Mouse (Mus musculus) ES-Bruce4 (cell line): ENCODE measurements around the gene Sppl2a. TPM values are rescaled to one million over a fixed set of nuclear protein-coding genes. Genes with fewer than 3 reads are reported as not detected.
"Not testable (repeated sequence)": the region's sequence is repeated elsewhere in the genome, so short reads cannot be mapped to it uniquely, and the experiment has no call there.

Source experiments
- H3K27ac ChIP-seq: 2 replicates; pipeline ENCODE4 v1.5.1; 2012; ENCODE audit warnings: low read length, inconsistent platforms; ENCODE audit not compliant: insufficient read depth
- H3K27me3 ChIP-seq: 2 replicates; pipeline ENCODE4 v1.6.1; 2012; ENCODE audit warnings: mild to moderate bottlenecking, low read length, inconsistent platforms; ENCODE audit not compliant: control insufficient read depth, poor library complexity, insufficient read depth, severe bottlenecking
- H3K36me3 ChIP-seq: 2 replicates; pipeline ENCODE4 v1.6.1; 2012; ENCODE audit warnings: inconsistent platforms, mild to moderate bottlenecking, low read length, moderate library complexity; ENCODE audit not compliant: control insufficient read depth, poor library complexity, insufficient read depth, severe bottlenecking
- H3K4me1 ChIP-seq: one replicate; pipeline ENCODE4 v1.8.1; 2011; ENCODE audit warnings: low read length; ENCODE audit not compliant: control insufficient read depth, insufficient read depth
- H3K4me3 ChIP-seq: 2 replicates; pipeline ENCODE4 v1.5.1; 2011; ENCODE audit warnings: low read depth, mild to moderate bottlenecking, low read length
- H3K9ac ChIP-seq: 2 replicates; pipeline ENCODE4 v1.6.1; 2012; ENCODE audit warnings: low read depth, mild to moderate bottlenecking, inconsistent platforms; ENCODE audit not compliant: poor library complexity, severe bottlenecking
- H3K9me3 ChIP-seq: replicated peaks from 2 replicates; pipeline ENCODE4 v1.6.1; 2012; ENCODE audit warnings: mild to moderate bottlenecking, low read length, inconsistent platforms; ENCODE audit not compliant: control insufficient read depth, poor library complexity, insufficient read depth, severe bottlenecking
- CTCF ChIP-seq: IDR thresholded peaks from one replicate; pipeline ENCODE4 v1.8.1; 2011; ENCODE audit warnings: low read depth, low read length
- EP300 ChIP-seq: IDR thresholded peaks from 2 replicates; pipeline ENCODE4 v1.6.1; 2011; ENCODE audit warnings: low read depth, low read length; ENCODE audit not compliant: insufficient read depth
- POLR2A ChIP-seq: IDR thresholded peaks from one replicate; pipeline ENCODE4 v1.8.1; 2011; ENCODE audit warnings: low read length; ENCODE audit not compliant: insufficient read depth
- polyA plus RNA-seq: library from polyadenylated mRNA; stranded (reverse); fragments of >200 nt; gene quantifications from 2 replicates; pipeline ENCODE4 v1.2.4, GENCODE M21; 2011; ENCODE audit warnings: low read depth; ENCODE audit not compliant: missing spikeins, insufficient read depth, insufficient read length

The Sppl2a gene
- polyA plus RNA-seq, 1 experiment: 18.9 TPM

DNA sequence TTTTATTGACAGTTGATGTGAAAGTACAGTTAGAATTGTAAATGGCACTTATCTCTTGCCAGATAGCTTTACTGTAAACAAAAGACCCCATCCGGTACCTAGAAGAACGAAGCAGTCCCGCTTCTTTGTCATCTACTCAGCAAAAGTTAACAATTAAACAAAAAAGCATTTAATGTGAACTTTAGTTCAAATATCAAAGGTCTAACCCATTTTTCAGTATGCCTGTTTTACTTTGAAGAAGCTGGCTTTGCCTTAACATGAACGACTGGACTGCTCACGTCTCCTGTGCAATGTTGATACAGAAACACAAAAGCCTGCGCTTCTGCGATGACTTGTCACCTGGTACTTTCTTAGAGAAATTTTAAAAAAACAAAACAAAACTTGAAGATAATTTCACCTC lies 40.7 kb downstream of the Sppl2a start:
- Histone ChIP-seq H3K9ac (no peak overlapping the region), H3K27me3 (no peaks in the 10 kb centered on the region), H3K9me3 (no peaks in the 10 kb centered on the region), H3K36me3 (no peaks in the 10 kb centered on the region), H3K4me1 (no peaks in the 10 kb centered on the region), H3K4me3 (no peak overlapping the region), H3K27ac (no peak overlapping the region)
- TF ChIP-seq EP300 (no peak), CTCF (no peak), POLR2A (no peak)

- Histone ChIP-seq H3K27me3 (no peaks in the 10 kb centered on the region), H3K36me3 (no peaks in the 10 kb centered on the region), H3K4me1 (no peaks in the 10 kb centered on the region), H3K4me3 (no peak overlapping the region), H3K27ac (no peak overlapping the region), H3K9me3 (no peaks in the 10 kb centered on the region), H3K9ac (no peak overlapping the region)
- TF ChIP-seq CTCF: no peak
- TF ChIP-seq EP300: no peak
- TF ChIP-seq POLR2A: no peak
Measured at GRCm38 (mm10) chr2:126891743-126892142, 41.3 kb downstream of the Sppl2a start.

- no peak overlapping the region for H3K27ac ChIP-seq
- H3K9me3 ChIP-seq: no peaks in the 10 kb centered on the region
- no peaks in the 10 kb centered on the region for H3K4me1 ChIP-seq
- no peak overlapping the region for H3K9ac ChIP-seq
- no peaks in the 10 kb centered on the region for H3K27me3 ChIP-seq
- TF ChIP-seq CTCF: no peak
- TF ChIP-seq EP300: no peak
- TF ChIP-seq POLR2A: no peak
- H3K4me3 ChIP-seq: no peak overlapping the region
- no peaks in the 10 kb centered on the region for H3K36me3 ChIP-seq
Measured at GRCm38 (mm10) chr2:126887141-126887540, 45.9 kb downstream of the Sppl2a start.

GRCm38 (mm10) chr2:126885871-126886270 lies 47.2 kb downstream of the Sppl2a start:
- Histone ChIP-seq H3K36me3 (no peaks in the 10 kb centered on the region), H3K27ac (no peak overlapping the region), H3K9me3 (no peaks in the 10 kb centered on the region), H3K9ac (no peak overlapping the region), H3K4me3 (no peak overlapping the region), H3K4me1 (no peaks in the 10 kb centered on the region), H3K27me3 (no peaks in the 10 kb centered on the region)
- no peak for TF ChIP-seq EP300
- TF ChIP-seq CTCF: no peak
- TF ChIP-seq POLR2A: no peak

DNA sequence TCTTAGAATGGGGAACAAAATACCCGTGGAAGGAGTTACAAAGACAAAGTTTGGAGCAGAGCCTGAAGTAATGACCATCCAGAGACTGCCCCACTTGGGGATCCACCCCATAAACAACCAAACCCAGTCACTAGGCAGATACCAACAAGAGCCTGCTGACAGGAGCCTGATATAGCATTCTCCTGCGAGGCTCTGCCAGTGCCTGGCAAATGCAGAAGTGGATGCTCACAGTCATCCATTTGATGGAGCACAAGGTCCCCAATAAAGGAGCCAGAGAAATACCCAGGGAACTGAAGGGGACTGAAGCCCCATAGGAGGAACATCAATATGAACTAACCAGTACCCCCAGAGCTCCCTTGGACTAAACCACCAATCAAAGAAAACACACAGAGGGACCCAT lies 50.3 kb downstream of the Sppl2a start:
- not testable (repeated sequence) for H3K9ac ChIP-seq, H3K9me3 ChIP-seq, H3K27me3 ChIP-seq, H3K4me3 ChIP-seq, H3K36me3 ChIP-seq, H3K4me1 ChIP-seq, H3K27ac ChIP-seq

DNA sequence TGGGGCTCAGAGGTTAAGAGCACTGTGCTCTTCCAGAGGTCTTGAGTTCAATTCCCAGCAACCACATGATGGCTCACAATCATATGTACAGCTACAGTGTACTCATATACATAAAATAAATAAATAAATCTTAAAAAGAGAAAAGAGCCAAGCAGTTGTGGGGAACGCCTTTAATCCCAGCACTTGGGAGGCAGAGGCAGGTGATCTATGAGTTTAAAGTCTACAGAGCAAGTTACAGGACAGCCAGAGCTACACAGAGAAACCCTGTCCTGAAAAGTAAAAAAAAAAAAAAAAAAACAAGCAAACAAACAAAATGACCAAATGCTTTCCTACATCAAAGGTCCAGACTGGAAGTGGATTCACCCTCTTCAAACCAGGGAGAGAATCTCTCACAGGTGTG lies 55.0 kb downstream of the Sppl2a start:
- Histone ChIP-seq H3K9me3 (no peaks in the 10 kb centered on the region), H3K36me3 (no peaks in the 10 kb centered on the region), H3K9ac (no peak overlapping the region), H3K27ac (no peak overlapping the region), H3K27me3 (no peaks in the 10 kb centered on the region), H3K4me1 (peaks cover 4% of the 10 kb centered on the region), H3K4me3 (no peak overlapping the region)
- TF ChIP-seq CTCF: no peak
- no peak for TF ChIP-seq EP300
- no peak for TF ChIP-seq POLR2A
